Mouse (Mus musculus): ENCODE measurements around the gene Kcnh5. TPM values are rescaled to one million over a fixed set of nuclear protein-coding genes. Genes with fewer than 3 reads are reported as not detected.

The Kcnh5 gene
- total and polyA plus RNA-seq, 3 experiments = not detected

- no peak for TF ChIP-seq RAD21 (IDR thresholded peaks at IDR 0.05; ENCODE audit: low read depth, low read length)
- TF ChIP-seq ZMIZ1 (IDR thresholded peaks at IDR 0.05; ENCODE audit: low read depth, low read length) = no peak
- no peak for TF ChIP-seq MXI1 (IDR thresholded peaks at IDR 0.05; ENCODE audit: low read depth, low read length)
- TF ChIP-seq KAT2A (conservative IDR thresholded peaks at IDR 0.05; ENCODE audit: low read depth, low read length) = no peak
- no peak for TF ChIP-seq UBTF (IDR thresholded peaks at IDR 0.05; ENCODE audit: borderline replicate concordance, insufficient read depth, low read depth, low read length)
- TF ChIP-seq MAZ (IDR thresholded peaks at IDR 0.05; ENCODE audit: low read depth, low read length) = no peak
- TF ChIP-seq ZC3H11A (IDR thresholded peaks at IDR 0.05; ENCODE audit: low read depth, low read length) = no peak
- no peak for TF ChIP-seq USF1 (IDR thresholded peaks at IDR 0.05; ENCODE audit: low read depth, low read length)
- TF ChIP-seq TCF12 (IDR thresholded peaks at IDR 0.05; ENCODE audit: low read depth, low read length) = no peak
- TF ChIP-seq CTCF (IDR thresholded peaks at IDR 0.05 in 2 of 3, conservative IDR thresholded peaks at IDR 0.05 in 1 of 3; ENCODE audit: control insufficient read depth in 1 of 3, insufficient read depth in 1 of 3, low read depth in 2 of 3, low read length in 3 of 3, poor library complexity in 1 of 3, severe bottlenecking in 1 of 3) = no peak
- no peak for TF ChIP-seq SMC3 (IDR thresholded peaks at IDR 0.05; ENCODE audit: low read depth, low read length)
- TF ChIP-seq MEF2A (IDR thresholded peaks at IDR 0.05; ENCODE audit: extremely low read depth, insufficient replicate concordance, low read depth, low read length, poor library complexity, severe bottlenecking) = no peak
- TF ChIP-seq SIN3A (IDR thresholded peaks at IDR 0.05; ENCODE audit: low read length) = no peak
- TF ChIP-seq MYC (IDR thresholded peaks at IDR 0.05; ENCODE audit: low read depth, low read length) = no peak
- no peak for TF ChIP-seq RCOR1 (IDR thresholded peaks at IDR 0.05; ENCODE audit: low read depth, low read length)
- no peak for TF ChIP-seq ZKSCAN1 (IDR thresholded peaks at IDR 0.05; ENCODE audit: low read depth, low read length)
- no peak for TF ChIP-seq NRF1 (IDR thresholded peaks at IDR 0.05; ENCODE audit: insufficient read depth, low read depth, low read length, poor library complexity, severe bottlenecking)
- Histone ChIP-seq H3K27me3 (ENCODE audit: control insufficient read depth in 1 of 2, insufficient read depth in 2 of 2, low read length in 2 of 2) (no peaks in the 10 kb centered on the region), H3K4me1 (ENCODE audit: control insufficient read depth in 1 of 2, insufficient read depth in 2 of 2, low read length in 2 of 2) (no peaks in the 10 kb centered on the region)
Observed at GRCm38 (mm10) chr12:75175931-75176565, 1.1 kb downstream of the Kcnh5 start.

GRCm38 (mm10) chr12:75170970-75171369 is 6.2 kb downstream of the Kcnh5 start:
- H3K27me3 ChIP-seq (ENCODE audit: control insufficient read depth in 1 of 2, insufficient read depth in 2 of 2, low read length in 2 of 2) = no peaks in the 10 kb centered on the region
- H3K36me3 ChIP-seq (ENCODE audit: control insufficient read depth in 1 of 2, insufficient read depth in 2 of 2, low read length in 2 of 2) = no peaks in the 10 kb centered on the region
- no peak overlapping the region for H3K4me3 ChIP-seq (ENCODE audit: control insufficient read depth in 1 of 2, insufficient read depth in 1 of 2, low read depth in 2 of 2, low read length in 2 of 2)
- peak; percentile 2 for DNase-seq (ENCODE audit: low read depth, low spot score)
- no peak overlapping the region for H3K27ac ChIP-seq (ENCODE audit: control insufficient read depth, low read depth, low read length)
- H3K9me3 ChIP-seq (replicated peaks; ENCODE audit: insufficient read depth, low read length) = no peaks in the 10 kb centered on the region
- no peaks in the 10 kb centered on the region for H3K79me2 ChIP-seq (ENCODE audit: control insufficient read depth, insufficient read depth, low read length, poor library complexity)
- H3K9ac ChIP-seq (ENCODE audit: control insufficient read depth, low read depth, low read length, poor library complexity, severe bottlenecking) = no peak overlapping the region
- no peaks in the 10 kb centered on the region for H3K4me1 ChIP-seq (ENCODE audit: control insufficient read depth in 1 of 2, insufficient read depth in 2 of 2, low read length in 2 of 2)
- peak; percentile 12 for TF ChIP-seq RAD21 (IDR thresholded peaks at IDR 0.05; ENCODE audit: low read depth, low read length)
- no peak for TF ChIP-seq ZNF384 (IDR thresholded peaks at IDR 0.05; ENCODE audit: low read depth, low read length)
- TF ChIP-seq SMC3 (IDR thresholded peaks at IDR 0.05; ENCODE audit: low read depth, low read length) = peak; percentile 34; the same call in 1 of the 2 replicates
- no peak for TF ChIP-seq POLR2AphosphoS5 (IDR thresholded peaks at IDR 0.05; ENCODE audit: borderline replicate concordance, low read depth, low read length)
- peak in 2 of 3 experiments; percentile 10 to 23; a peak in 2 of 6 replicates for TF ChIP-seq CTCF (IDR thresholded peaks at IDR 0.05 in 2 of 3, conservative IDR thresholded peaks at IDR 0.05 in 1 of 3; ENCODE audit: control insufficient read depth in 1 of 3, insufficient read depth in 1 of 3, low read depth in 2 of 3, low read length in 3 of 3, poor library complexity in 1 of 3, severe bottlenecking in 1 of 3)

More at GRCm38 (mm10) chr12:75175931-75176565, 1.1 kb downstream of the Kcnh5 start:
- H3K36me3 ChIP-seq (ENCODE audit: control insufficient read depth in 1 of 2, insufficient read depth in 2 of 2, low read length in 2 of 2) = no peaks in the 10 kb centered on the region
- no peak for DNase-seq (ENCODE audit: low read depth, low spot score)
- H3K79me2 ChIP-seq (ENCODE audit: control insufficient read depth, insufficient read depth, low read length, poor library complexity) = no peaks in the 10 kb centered on the region
- no peaks in the 10 kb centered on the region for H3K9me3 ChIP-seq (replicated peaks; ENCODE audit: insufficient read depth, low read length)
- H3K9ac ChIP-seq (ENCODE audit: control insufficient read depth, low read depth, low read length, poor library complexity, severe bottlenecking) = no peak overlapping the region
- no peak overlapping the region for H3K4me3 ChIP-seq (ENCODE audit: control insufficient read depth in 1 of 2, insufficient read depth in 1 of 2, low read depth in 2 of 2, low read length in 2 of 2)
- no peak overlapping the region for H3K27ac ChIP-seq (ENCODE audit: control insufficient read depth, low read depth, low read length)

Data from MEL (cell line).